Mouse (Mus musculus) small intestine, adult 2 months (tissue): Measurements from ENCODE around the gene Neurl1a. TPM values are rescaled to one million over a fixed set of nuclear protein-coding genes. Genes with fewer than 3 reads are reported as not detected.

Experiments
- H3K27ac ChIP-seq: fragments of 200-500 bp; 2 replicates; pipeline ENCODE4 v1.5.1; 2012; ENCODE audit warnings: low read depth, low read length, control low read depth, inconsistent platforms; ENCODE audit not compliant: insufficient read depth
- H3K27me3 ChIP-seq: fragments of 200-500 bp; 2 replicates; pipeline ENCODE4 v1.6.1; 2012; ENCODE audit warnings: mild to moderate bottlenecking, moderate library complexity, low read length, inconsistent platforms; ENCODE audit not compliant: control insufficient read depth, insufficient read depth
- H3K36me3 ChIP-seq: fragments of 200-500 bp; 2 replicates; pipeline ENCODE4 v1.6.1; 2012; ENCODE audit warnings: mild to moderate bottlenecking, low read length, control low read depth, inconsistent platforms; ENCODE audit not compliant: control insufficient read depth, insufficient read depth
- H3K4me1 ChIP-seq: fragments of 200-500 bp; 2 replicates; pipeline ENCODE4 v1.6.1; 2012; ENCODE audit warnings: low read length, inconsistent platforms, mixed read lengths; ENCODE audit not compliant: control insufficient read depth, insufficient read depth, insufficient read length
- H3K4me3 ChIP-seq: fragments of 200-500 bp; 2 replicates; pipeline ENCODE4 v1.5.1; 2012; ENCODE audit warnings: low read depth, mild to moderate bottlenecking, control low read depth, inconsistent platforms, low read length, moderate library complexity
- CTCF ChIP-seq: fragments of 200-500 bp; IDR thresholded peaks from 2 replicates; pipeline ENCODE4 v1.5.1; 2012; ENCODE audit warnings: low read depth, mild to moderate bottlenecking, control low read depth, inconsistent platforms, low read length, moderate library complexity, mixed read lengths; ENCODE audit not compliant: insufficient replicate concordance, insufficient read length; ENCODE audit errors: extremely low read depth
- POLR2A ChIP-seq: fragments of 200-500 bp; IDR thresholded peaks from 2 replicates; pipeline ENCODE4 v1.6.1; 2012; ENCODE audit warnings: low read depth, mild to moderate bottlenecking, control low read depth, inconsistent platforms, low read length, moderate library complexity
- WGBS: fragments of 180-500 bp; shearing (Covaris S2); methylation state at CpG from one replicate; pipeline ENCODE4 v1.1.7; 2018; 5-methylcytosine and 5-hydroxymethylcytosine counted together
- polyA plus RNA-seq: library from polyadenylated mRNA; depleted of rRNA; stranded (reverse); fragments of >200 nt; gene quantifications from 2 replicates; pipeline ENCODE4 v1.2.3, GENCODE M21; 2012

Gene Neurl1a
- polyA plus RNA-seq, 1 experiment = 6.7 TPM

- TF ChIP-seq POLR2A (no peak), CTCF (no peak)
- Histone ChIP-seq H3K4me3 (no peak overlapping the region), H3K4me1 (no peaks in the 10 kb centered on the region), H3K27me3 (no peaks in the 10 kb centered on the region), H3K27ac (no peak overlapping the region), H3K36me3 (no peaks in the 10 kb centered on the region)
- 83% methylated on average over 8 of the region's 8 CpGs for WGBS
Observed at GRCm38 (mm10) chr19:47261196-47261595, 82.6 kb downstream of the Neurl1a start.

DNA sequence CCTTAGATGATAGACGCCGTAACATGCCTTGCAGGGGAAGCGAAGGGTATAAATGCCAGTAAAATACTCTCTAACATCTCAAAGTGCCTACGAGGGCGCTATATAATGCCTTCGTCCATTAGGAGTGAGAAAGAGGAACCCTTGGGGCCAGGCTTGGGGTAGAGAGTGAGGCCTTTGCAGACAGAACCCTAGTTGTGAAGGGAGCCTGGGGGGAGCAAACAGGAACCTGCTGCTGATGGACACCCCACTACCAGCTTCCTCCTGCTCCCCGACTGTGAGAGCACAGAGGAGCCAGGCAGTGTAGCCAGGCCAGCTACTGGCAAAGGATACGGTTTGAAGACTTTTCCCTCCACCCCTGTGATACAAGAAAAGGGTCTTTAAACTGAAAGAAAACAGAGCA, 85.0 kb downstream of the Neurl1a start:
- Histone ChIP-seq H3K27me3 (no peaks in the 10 kb centered on the region), H3K27ac (no peak overlapping the region), H3K36me3 (peaks cover 3% of the 10 kb centered on the region; the same call in 1 of the 2 replicates), H3K4me1 (no peaks in the 10 kb centered on the region), H3K4me3 (no peak overlapping the region)
- 87% methylated on average over 8 of the region's 8 CpGs for WGBS
- TF ChIP-seq POLR2A (no peak), CTCF (no peak)

GRCm38 (mm10) chr19:47264322-47265092, 85.9 kb downstream of the Neurl1a start:
- H3K27ac ChIP-seq = no peak overlapping the region
- WGBS = 52% methylated on average over 11 of the region's 11 CpGs
- H3K36me3 ChIP-seq = peaks cover 3% of the 10 kb centered on the region; the same call in 1 of the 2 replicates
- H3K4me3 ChIP-seq = no peak overlapping the region
- H3K27me3 ChIP-seq = no peaks in the 10 kb centered on the region
- TF ChIP-seq POLR2A (no peak), CTCF (peak; percentile 65; the same call in 1 of the 2 replicates)
- no peaks in the 10 kb centered on the region for H3K4me1 ChIP-seq

DNA sequence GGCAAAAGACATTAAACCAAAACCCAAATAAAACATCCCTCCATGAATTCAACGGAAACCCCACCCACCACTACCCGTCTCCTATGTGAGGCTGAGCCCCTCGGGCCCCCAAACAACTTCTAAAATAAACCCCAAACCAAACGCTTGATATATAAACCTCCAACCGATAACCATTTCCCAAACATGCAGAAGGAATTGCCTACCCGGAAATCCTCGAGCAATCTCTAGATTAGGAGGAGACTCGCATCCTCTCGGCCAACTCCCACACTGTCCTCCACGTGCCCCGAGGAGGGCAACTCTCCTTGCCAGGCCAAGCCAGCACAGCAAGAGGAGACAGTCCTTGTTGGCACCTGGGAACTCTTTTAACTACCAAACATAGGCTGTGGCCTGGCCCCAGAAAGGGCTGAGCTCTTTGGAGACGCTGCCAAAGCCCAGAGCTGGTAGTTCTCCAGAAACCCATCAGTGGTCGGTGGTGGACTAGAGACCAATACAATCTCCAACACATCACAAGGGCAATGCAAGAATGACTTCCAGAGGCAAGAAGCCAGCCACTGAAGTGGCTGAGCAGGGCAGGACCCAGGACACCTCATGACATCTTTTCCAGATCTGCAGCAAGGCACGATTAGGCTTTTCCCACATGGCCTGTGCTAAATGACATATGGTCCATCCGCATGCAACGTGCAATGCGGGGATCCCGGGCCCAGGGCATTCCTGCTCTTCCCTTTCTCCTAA, 87.6 kb downstream of the Neurl1a start:
- Histone ChIP-seq H3K36me3 (peaks cover 3% of the 10 kb centered on the region; the same call in 1 of the 2 replicates), H3K4me3 (no peak overlapping the region), H3K27ac (no peak overlapping the region), H3K4me1 (no peaks in the 10 kb centered on the region), H3K27me3 (no peaks in the 10 kb centered on the region)
- TF ChIP-seq CTCF (no peak), POLR2A (no peak)
- 78% methylated on average over 18 of the region's 18 CpGs for whole genome bisulfite sequencing

- TF ChIP-seq CTCF = no peak
- TF ChIP-seq POLR2A = no peak
- H3K36me3 ChIP-seq = peaks cover 3% of the 10 kb centered on the region; the same call in 1 of the 2 replicates
- no peak overlapping the region for H3K4me3 ChIP-seq
- 90% methylated on average over 21 of the region's 21 CpGs for WGBS
- H3K27ac ChIP-seq = no peak overlapping the region
- H3K27me3 ChIP-seq = no peaks in the 10 kb centered on the region
- no peaks in the 10 kb centered on the region for H3K4me1 ChIP-seq
Observed at GRCm38 (mm10) chr19:47267066-47267465, 88.4 kb downstream of the Neurl1a start.

- Histone ChIP-seq H3K4me1 (no peaks in the 10 kb centered on the region), H3K4me3 (no peak overlapping the region), H3K27me3 (no peaks in the 10 kb centered on the region), H3K36me3 (peaks cover 9% of the 10 kb centered on the region; the same call in 1 of the 2 replicates), H3K27ac (no peak overlapping the region)
- 66% methylated on average over 8 of the region's 8 CpGs for WGBS
- TF ChIP-seq CTCF = peak; percentile 20; the same call in 1 of the 2 replicates
- TF ChIP-seq POLR2A = no peak
Observed at GRCm38 (mm10) chr19:47269729-47270128, 91.1 kb downstream of the Neurl1a start.

DNA sequence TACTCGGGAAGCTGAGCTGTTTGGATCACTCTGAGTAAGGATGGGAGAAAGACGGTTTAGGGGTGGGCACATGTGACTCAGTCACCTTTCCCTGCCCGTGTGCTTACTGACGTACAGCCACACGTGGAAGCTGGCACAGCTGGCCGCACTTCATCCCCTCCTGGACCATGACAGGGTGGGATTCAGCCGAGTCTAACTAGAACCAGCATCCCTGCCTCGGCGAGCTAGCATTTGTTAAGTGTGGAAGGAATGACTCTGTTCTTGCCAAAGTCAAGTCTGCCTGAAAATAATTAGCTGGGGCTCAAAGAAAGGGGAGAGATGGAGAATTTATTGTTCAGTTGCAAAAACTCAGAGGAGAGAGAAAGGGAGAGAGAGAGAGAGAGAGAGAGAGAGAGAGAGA, 91.9 kb downstream of the Neurl1a start:
- Histone ChIP-seq H3K4me3 (no peak overlapping the region), H3K4me1 (no peaks in the 10 kb centered on the region), H3K36me3 (peaks cover 9% of the 10 kb centered on the region; the same call in 1 of the 2 replicates), H3K27me3 (no peaks in the 10 kb centered on the region), H3K27ac (no peak overlapping the region)
- TF ChIP-seq CTCF = no peak
- 79% methylated on average over 9 of the region's 9 CpGs for WGBS

GRCm38 (mm10) chr19:47276730-47277129, 98.1 kb downstream of the Neurl1a start:
- H3K27ac ChIP-seq = no peak overlapping the region; the same call in 1 of the 2 replicates
- H3K36me3 ChIP-seq = peaks cover 6% of the 10 kb centered on the region; the same call in 1 of the 2 replicates
- peaks cover 3% of the 10 kb centered on the region; the same call in 1 of the 2 replicates for H3K4me1 ChIP-seq
- 76% methylated on average over 6 of the region's 6 CpGs for WGBS
- no peaks in the 10 kb centered on the region for H3K27me3 ChIP-seq
- no peak for TF ChIP-seq POLR2A
- no peak for TF ChIP-seq CTCF
- H3K4me3 ChIP-seq = no peak overlapping the region
